Mouse (Mus musculus) liver, adult 2 months (tissue): ENCODE measurements around the gene Nebl. TPM values are rescaled to one million over a fixed set of nuclear protein-coding genes. Genes with fewer than 3 reads are reported as not detected.
A peak's percentile ranks its signal among the peaks of the same experiment; 100 is the strongest.

Source experiments
- DNase-seq: peaks from one replicate; pipeline ENCODE4 v3.0.0-alpha.2; 2011; ENCODE audit warnings: low read depth, low spot score; ENCODE audit errors: extremely low read depth
- H3K27ac ChIP-seq: fragments of 200-500 bp; replicated peaks from 2 replicates; pipeline ENCODE4 v1.5.1; 2012; ENCODE audit warnings: low read depth, mild to moderate bottlenecking, control low read depth, inconsistent platforms, low read length; ENCODE audit not compliant: insufficient read depth
- H3K27me3 ChIP-seq: fragments of 200-500 bp; 2 replicates; pipeline ENCODE4 v1.6.1; 2012; ENCODE audit warnings: mild to moderate bottlenecking, moderate library complexity, low read length, inconsistent platforms; ENCODE audit not compliant: control insufficient read depth, insufficient read depth
- H3K36me3 ChIP-seq: fragments of 200-500 bp; 2 replicates; pipeline ENCODE4 v1.6.1; 2012; ENCODE audit warnings: low read length, inconsistent platforms; ENCODE audit not compliant: control insufficient read depth, insufficient read depth
- H3K4me1 ChIP-seq: fragments of 200-500 bp; 2 replicates; pipeline ENCODE4 v1.6.1; 2011; ENCODE audit warnings: low read length; ENCODE audit not compliant: control insufficient read depth, insufficient read depth
- H3K4me3 ChIP-seq: fragments of 200-500 bp; 2 replicates; pipeline ENCODE4 v1.5.1; 2011; ENCODE audit warnings: low read depth, mild to moderate bottlenecking, control low read depth, low read length, moderate library complexity; ENCODE audit not compliant: insufficient read depth
- H3K79me2 ChIP-seq: fragments of 200-500 bp; 2 replicates; pipeline ENCODE4 v1.6.1; 2012; ENCODE audit warnings: inconsistent platforms, mild to moderate bottlenecking, low read length, moderate library complexity; ENCODE audit not compliant: control insufficient read depth, insufficient read depth
- H3K9ac ChIP-seq: fragments of 200-500 bp; 2 replicates; pipeline ENCODE4 v1.6.1; 2012; ENCODE audit warnings: low read depth, mild to moderate bottlenecking, control low read depth, inconsistent platforms, low read length
- CTCF ChIP-seq: fragments of 200-500 bp; IDR thresholded peaks from 2 replicates; pipeline ENCODE4 v1.5.1; 2011; ENCODE audit warnings: low read depth, low read length, control low read depth
- POLR2A ChIP-seq: fragments of 200-500 bp; IDR thresholded peaks from 2 replicates; pipeline ENCODE4 v1.6.1; 2011; ENCODE audit warnings: low read length, control low read depth; ENCODE audit not compliant: insufficient read depth; ENCODE audit errors: extremely low read depth
- WGBS: fragments of 180-500 bp; shearing (Covaris S2); methylation state at CpG from one replicate; pipeline ENCODE4 v1.1.7; 2018; 5-methylcytosine and 5-hydroxymethylcytosine counted together
- polyA plus RNA-seq: library from polyadenylated mRNA; depleted of rRNA; stranded (reverse); fragments of >200 nt; gene quantifications from 2 replicates; pipeline ENCODE4 v1.2.3, GENCODE M21; 2012
- total RNA-seq: library from RNA; depleted of rRNA; stranded (reverse); fragments of >200 nt; gene quantifications from 2 replicates; pipeline ENCODE4 v1.2.3, GENCODE M21; 2014

Gene Nebl
- total and polyA plus RNA-seq, 2 experiments = 0.02 to 0.28 TPM

GRCm38 (mm10) chr2:17741555-17741954, 10.3 kb upstream of the Nebl start:
- TF ChIP-seq POLR2A (no peak), CTCF (no peak)
- 19% methylated on average over 16 of the region's 16 CpGs for WGBS
- no peak overlapping the region for H3K9ac ChIP-seq
- H3K36me3 ChIP-seq = no peaks in the 10 kb centered on the region
- no peak overlapping the region for H3K4me3 ChIP-seq
- peaks cover 5% of the 10 kb centered on the region for H3K4me1 ChIP-seq
- DNase-seq = no peak
- H3K79me2 ChIP-seq = no peaks in the 10 kb centered on the region
- H3K27me3 ChIP-seq = no peaks in the 10 kb centered on the region
- no peak overlapping the region for H3K27ac ChIP-seq

DNA sequence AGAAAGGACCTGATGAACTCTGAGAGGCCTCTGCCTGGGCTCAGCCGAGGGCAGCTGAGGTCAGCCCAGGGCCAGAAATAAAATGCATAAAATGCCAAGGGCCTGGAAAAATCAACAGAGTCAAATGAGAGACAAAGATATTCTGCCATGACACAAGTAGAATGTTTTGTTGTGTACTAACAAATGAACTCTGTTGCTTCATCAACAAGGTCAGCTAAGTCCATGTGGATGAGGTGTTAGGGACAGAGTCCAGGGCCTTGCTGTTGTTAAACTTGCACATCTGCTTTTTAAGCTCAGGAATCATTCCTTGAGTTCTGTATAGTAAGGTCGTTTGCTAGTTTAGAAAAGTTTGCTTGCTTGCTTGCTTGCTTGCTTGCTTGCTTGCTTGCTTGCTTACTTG, 9.2 kb upstream of the Nebl start:
- no peaks in the 10 kb centered on the region for H3K36me3 ChIP-seq
- no peaks in the 10 kb centered on the region for H3K79me2 ChIP-seq
- H3K4me1 ChIP-seq = peaks cover 5% of the 10 kb centered on the region
- 25% methylated on average over 2 of the region's 2 CpGs for WGBS
- DNase-seq = peak; percentile 97
- H3K9ac ChIP-seq = no peak overlapping the region
- H3K4me3 ChIP-seq = no peak overlapping the region
- H3K27me3 ChIP-seq = no peaks in the 10 kb centered on the region
- H3K27ac ChIP-seq = 0 out of 2 replicates have a peak overlapping the region, but pooled peaks have one; percentile 8
- TF ChIP-seq CTCF (no peak), POLR2A (no peak)

DNA sequence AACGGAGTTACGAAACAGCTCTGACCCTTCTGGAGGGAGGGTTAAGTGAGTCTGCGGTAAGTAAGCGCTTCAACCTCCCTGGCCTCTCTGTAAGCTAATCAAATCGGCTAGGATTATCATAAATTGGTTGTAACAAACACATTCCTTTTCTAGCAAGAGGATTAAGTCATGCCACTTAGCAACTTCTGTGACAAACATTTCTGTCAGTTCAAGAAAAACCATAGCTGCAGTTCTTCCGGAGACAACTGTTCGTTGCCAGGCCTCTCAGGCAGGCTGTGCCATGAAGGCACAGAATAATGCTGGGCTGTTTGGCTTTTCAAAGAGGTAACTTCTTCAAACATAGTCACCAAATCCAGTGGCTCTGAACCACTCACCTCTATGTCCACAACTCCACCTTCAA, 946 bp upstream of the Nebl start:
- Histone ChIP-seq H3K36me3 (no peaks in the 10 kb centered on the region), H3K27me3 (peaks cover 14% of the 10 kb centered on the region), H3K4me1 (no peaks in the 10 kb centered on the region), H3K27ac (no peak overlapping the region), H3K79me2 (no peaks in the 10 kb centered on the region), H3K4me3 (no peak overlapping the region), H3K9ac (no peak overlapping the region)
- DNase-seq = peak; percentile 67
- no peak for TF ChIP-seq POLR2A
- TF ChIP-seq CTCF = no peak
- 56% methylated on average over 7 of the region's 7 CpGs for WGBS

DNA sequence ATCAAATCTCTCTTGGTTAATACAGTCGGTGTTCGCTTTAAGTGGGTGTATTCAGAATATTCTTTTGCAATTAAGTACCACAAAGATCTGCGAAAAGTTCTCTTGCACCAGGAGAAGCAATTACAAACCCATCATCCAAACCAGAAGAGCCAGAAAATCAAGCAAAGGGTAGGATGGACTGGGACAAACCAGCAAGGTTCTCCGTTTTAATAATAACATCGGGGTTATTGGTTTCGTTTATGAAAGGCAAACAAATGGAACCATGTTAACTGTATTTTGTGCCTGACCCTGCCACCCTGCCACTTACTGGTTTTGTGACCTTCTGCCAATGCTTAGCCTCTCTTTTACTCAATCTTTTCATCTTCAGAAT, 552 bp upstream of the Nebl start:
- no peaks in the 10 kb centered on the region for H3K79me2 ChIP-seq
- no peaks in the 10 kb centered on the region for H3K4me1 ChIP-seq
- no peak overlapping the region for H3K9ac ChIP-seq
- no peak overlapping the region for H3K4me3 ChIP-seq
- H3K27me3 ChIP-seq = peaks cover 14% of the 10 kb centered on the region
- no peak for DNase-seq
- no peaks in the 10 kb centered on the region for H3K36me3 ChIP-seq
- WGBS = 17% methylated on average over 6 of the region's 6 CpGs
- no peak for TF ChIP-seq POLR2A
- no peak overlapping the region for H3K27ac ChIP-seq

GRCm38 (mm10) chr2:17730648-17730956, 662 bp downstream of the Nebl start:
- Histone ChIP-seq H3K4me3 (peak overlapping the region; percentile 40; the same call in 1 of the 2 replicates), H3K79me2 (no peaks in the 10 kb centered on the region), H3K27me3 (peaks cover 14% of the 10 kb centered on the region), H3K9ac (no peak overlapping the region), H3K4me1 (no peaks in the 10 kb centered on the region), H3K27ac (no peak overlapping the region), H3K36me3 (no peaks in the 10 kb centered on the region)
- WGBS = 2% methylated on average over 20 of the region's 20 CpGs
- TF ChIP-seq CTCF = no peak
- TF ChIP-seq POLR2A = no peak
- no peak for DNase-seq

DNA sequence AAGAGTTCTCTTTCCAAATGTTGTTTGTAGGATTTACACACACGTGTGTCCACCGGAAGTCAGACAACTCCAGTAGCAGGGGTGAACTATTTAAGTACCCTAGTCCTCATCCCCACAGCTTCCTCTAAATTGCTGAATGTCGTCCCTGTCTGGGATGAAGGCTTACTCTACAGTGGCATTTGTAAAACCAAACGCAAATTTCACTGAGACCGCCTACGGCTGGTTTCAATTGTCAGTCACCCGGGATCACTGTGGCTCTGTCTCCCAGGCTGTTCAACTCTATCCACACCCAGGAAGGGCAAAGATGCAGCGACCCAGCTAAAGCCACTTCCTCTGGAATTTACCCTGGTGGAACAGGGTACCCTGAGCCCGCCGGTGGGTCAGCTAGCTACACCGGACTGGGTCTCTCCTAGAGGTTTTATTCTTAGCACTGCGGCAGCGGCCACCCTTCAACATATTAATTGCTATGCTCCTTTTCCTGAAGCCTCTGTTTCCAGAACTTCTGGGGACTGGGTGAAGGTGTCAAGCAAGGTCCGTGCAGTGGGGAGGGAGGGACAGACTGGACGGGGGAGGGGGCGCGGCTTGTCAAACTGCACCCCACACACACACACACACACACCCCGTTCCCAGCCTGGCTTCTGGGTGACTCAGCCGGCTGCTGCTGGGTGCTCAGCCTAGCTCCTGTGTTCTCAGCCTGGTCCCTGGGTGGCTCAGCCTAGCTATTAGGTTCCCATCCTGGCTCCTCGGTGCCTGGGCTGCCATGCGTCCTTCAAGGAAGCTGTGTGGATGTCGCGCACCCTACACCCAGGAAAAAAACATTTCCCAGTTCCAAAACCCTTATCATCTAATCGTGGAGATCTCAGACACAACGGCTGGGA, 1.3 kb downstream of the Nebl start:
- no peak for TF ChIP-seq POLR2A
- TF ChIP-seq CTCF = no peak
- Histone ChIP-seq H3K79me2 (no peaks in the 10 kb centered on the region), H3K4me3 (no peak overlapping the region), H3K4me1 (no peaks in the 10 kb centered on the region), H3K27ac (no peak overlapping the region), H3K27me3 (peaks cover 14% of the 10 kb centered on the region), H3K36me3 (no peaks in the 10 kb centered on the region), H3K9ac (no peak overlapping the region)
- WGBS = 10% methylated on average over 25 of the region's 25 CpGs
- no peak for DNase-seq
